Mouse (Mus musculus) lung, postnatal 0 days (tissue): Measurements from ENCODE around the gene Btbd1.

Experiments
- CTCF ChIP-seq: IDR thresholded peaks from 2 replicates; pipeline ENCODE4 v1.5.1; 2016; ENCODE audit warnings: antibody characterized with exemption, mild to moderate bottlenecking
- EP300 ChIP-seq: IDR thresholded peaks from 2 replicates; pipeline ENCODE4 v1.6.1; 2016; ENCODE audit warnings: antibody characterized with exemption, mild to moderate bottlenecking, control low read depth

- TF ChIP-seq CTCF: no peak
- TF ChIP-seq EP300: no peak
Observed at GRCm38 (mm10) chr7:81788536-81788935, 40.7 kb downstream of the Btbd1 start.
